Mouse (Mus musculus): Measurements from ENCODE around the gene Dusp18.

The Dusp18 gene

DNA sequence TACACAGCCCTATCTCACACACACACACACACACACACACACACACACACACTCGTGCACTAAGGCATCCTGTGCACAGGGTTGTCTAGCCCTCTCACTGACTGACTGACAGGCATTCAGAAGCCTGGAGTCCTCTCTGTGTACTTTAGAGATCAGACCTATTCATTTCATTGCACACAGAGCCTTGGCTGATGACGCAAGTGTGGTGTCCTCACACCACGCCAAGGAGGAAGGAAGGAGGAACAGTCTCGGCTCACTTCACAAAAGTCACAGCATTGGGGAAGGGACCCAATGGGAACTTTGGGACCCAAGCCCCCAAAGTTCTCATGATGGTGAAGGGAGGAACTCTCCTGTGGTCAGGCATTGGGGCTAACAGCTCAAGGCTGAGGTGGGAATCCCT is 35.0 kb downstream of the Dusp18 start:
- DNase-seq (ENCODE audit: inconsistent ontology term), result no peak

DNA sequence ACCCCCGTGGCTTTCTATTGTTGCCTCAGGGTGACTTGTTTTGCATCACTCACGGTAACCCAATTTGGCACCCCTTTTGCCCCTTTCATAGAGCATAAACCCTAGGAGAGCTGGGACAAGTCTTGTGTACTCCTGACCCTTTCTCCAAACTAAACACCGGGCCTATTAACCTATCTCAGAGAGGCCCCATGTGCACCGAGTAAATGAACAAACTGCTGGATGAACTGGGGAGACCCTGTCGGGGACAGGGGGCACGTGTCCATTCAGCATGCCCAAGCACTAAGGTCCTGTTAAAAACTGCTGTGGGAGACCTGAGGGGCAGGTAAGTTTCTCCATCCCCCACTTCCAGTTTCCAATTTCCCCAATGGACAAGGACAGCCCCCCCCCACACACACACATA is 35.9 kb downstream of the Dusp18 start:
- no peak for DNase-seq (ENCODE audit: inconsistent ontology term)

DNA sequence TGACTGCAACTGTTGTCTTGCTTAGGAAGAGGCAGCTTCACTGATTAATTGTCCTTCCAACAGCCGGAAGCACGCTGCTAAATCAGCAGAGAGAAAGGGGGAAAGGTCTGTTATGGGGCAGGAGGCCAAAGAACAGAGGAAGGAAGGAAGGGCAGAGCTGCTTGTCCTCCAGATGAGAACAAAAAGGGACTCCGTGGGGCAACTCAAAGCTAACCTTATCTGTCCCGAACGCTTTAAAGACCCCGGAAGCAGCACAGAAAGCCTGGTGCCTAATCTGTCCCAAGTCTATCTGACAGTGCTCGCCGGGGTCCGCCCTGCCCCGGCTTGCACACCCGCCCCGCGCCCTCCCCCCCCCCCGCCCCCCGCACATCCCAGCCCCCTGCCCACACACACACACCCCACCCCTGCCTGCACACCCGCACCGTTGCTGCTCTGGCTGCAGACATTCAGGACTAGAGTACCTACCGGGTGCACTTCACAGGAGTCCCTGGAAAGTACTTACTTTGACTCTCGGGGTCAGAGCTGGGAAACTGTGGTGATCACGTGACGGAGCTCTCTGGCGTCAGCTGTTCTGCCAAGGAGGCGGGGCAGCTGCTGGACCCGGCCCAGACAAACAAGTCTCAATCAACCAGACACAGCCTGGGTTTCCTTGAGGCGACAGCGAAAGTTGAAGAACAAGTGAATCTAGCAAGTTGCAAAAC is 36.6 kb downstream of the Dusp18 start, which contains the start of gene Tcn2:
Tcn2 (minus strand) TSS at position 649 of the 701 bp plus-strand sequence.
- DNase-seq (ENCODE audit: inconsistent ontology term), result peak; percentile 76

DNA sequence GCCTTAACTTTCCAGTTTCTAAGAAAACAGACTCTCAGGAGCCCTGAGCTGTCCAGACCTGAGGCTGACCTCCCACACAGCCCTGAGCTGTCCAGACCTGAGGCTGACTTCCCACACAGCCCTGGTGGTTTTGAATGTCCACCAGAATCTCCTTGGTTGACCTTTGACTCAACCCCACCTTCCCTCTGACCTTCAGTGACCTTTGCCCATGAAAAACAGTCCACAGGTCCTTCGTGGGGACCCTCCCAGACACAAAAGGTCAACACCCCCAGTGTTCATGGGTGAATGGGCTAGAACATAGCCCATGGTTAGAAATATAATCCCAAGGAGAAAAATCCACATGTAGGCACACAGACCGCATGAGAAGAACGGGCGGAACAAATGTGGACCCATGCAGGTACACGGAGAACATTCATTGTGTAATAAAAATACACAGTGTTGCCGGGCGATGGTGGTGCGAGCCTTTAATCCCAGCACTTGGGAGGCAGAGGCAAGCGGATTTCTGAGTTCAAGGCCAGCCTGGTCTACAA is 38.8 kb downstream of the Dusp18 start:
- DNase-seq (ENCODE audit: inconsistent ontology term), result no peak

DNA sequence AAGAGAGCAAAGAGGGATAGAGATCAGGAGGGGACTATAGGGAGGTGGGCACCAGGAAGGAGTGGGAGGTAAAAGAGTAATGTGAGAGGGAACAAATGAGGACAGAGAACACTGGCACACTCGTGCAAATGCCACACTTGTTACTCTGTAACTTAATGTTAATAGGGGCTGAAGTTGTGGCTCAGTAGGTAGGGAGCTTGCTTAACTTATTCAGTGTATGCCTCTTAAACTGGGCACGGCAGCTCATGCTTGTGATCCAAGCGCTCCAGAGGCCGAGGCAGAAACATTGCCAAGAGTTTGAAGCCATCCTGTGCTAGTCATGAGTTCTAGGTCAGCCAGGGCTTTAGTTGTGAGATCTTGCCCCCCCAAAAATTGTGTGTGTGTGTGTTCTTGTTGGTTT is 40.1 kb downstream of the Dusp18 start:
- no peak for DNase-seq (ENCODE audit: inconsistent ontology term)

DNA sequence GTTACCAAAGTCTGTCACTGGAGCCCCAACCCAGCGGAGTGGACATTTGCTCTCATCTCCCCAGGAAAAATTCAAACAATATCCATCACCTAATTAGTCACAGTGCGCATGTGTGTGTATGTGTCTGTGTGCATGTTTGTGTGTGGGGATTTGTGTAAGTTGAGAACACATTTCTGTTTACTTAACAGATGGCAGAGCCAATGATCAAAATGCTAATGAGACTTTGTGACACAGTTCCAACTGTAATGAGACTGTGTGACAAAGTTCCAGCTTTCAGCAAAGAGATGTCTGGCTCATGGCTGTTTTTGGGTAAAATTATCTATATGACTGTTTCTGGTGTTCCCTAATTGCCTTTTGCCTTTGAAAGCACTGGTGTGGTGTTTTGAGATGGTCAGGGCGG is 41.3 kb downstream of the Dusp18 start:
- DNase-seq (ENCODE audit: inconsistent ontology term), result no peak

DNA sequence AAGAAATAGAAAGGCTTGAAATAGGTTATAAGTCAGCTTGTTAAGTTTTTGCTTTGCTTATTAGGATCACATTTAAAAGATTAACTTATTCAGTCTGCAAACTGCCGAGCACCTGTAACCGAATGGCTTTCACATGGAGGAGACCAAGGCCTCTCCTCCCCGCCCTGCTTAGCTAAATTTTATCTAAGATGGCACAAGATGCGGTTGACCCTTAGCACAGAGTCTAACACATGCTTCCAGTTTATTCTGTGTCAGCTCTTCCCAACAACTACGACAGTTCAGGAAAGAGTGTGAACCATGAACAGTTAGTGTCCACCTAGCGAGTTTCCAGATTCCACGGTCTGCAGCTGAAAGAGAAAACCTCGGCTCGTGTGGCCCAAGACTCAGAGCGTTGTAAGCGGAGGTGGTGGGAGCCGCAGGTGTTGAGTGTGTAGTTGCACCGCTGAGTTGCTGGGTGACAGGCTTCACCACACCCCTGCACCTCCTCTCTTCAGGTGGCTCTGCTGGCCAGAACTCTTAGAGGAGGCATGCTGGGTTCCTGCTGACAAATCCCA is 42.4 kb downstream of the Dusp18 start:
- DNase-seq (ENCODE audit: inconsistent ontology term), result no peak

DNA sequence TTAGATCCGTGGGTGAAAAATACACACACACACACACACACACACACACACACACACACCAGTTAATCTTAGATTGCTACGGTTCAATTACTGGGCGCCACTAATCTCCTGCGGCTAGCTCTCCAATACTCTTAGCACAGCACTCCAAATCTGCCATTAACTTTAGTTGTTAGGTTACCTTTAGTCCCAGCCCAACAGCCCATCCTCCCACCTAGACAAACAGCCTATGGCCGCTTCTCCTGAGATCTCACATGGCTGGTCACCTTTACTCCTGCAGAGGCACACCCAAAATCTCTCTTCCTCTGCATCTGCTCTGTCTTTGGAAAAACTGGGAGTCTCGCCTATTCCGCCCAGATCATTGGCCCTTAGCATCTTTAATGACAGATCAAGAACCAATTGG is 46.3 kb downstream of the Dusp18 start:
- DNase-seq (ENCODE audit: inconsistent ontology term), result no peak

DNA sequence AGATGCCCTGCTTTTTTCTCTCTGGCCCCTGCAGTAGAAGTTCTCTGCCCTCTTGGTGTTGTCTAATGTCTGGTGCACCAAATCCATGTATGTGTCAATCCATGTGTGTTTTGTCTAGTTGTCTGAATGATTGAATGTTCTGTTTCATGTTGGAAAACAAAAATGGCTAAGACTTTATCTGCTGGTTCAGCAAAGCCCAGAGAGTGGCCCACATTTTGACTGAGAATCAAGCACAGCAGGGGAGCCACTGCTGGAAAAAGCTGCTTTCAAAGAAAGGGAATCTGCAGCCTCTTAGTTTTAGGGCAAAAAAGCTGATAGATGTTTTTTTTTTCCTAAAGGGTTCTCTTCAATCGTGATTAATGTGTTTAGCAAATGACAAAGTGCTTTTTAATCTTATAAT is 51.3 kb downstream of the Dusp18 start:
- no peak for DNase-seq (ENCODE audit: inconsistent ontology term)

All from Muller cell, postnatal 12 days (primary cell).